Mouse (Mus musculus) natural killer cell, adult 2 months (primary cell): ENCODE data around the gene Olfr1189.
"Not testable (repeated sequence)": the region's sequence is repeated elsewhere in the genome, so short reads cannot be mapped to it uniquely, and the experiment has no call there.

Experiments used
- DNase-seq, 2 experiments: peaks; one replicate each; pipeline ENCODE4 v3.0.0; 2022; ENCODE audit warnings: low spot score in 2 of 2

Olfr1189 gene

GRCm38 (mm10) chr2:88586154-88586553 lies at the start of gene Olfr1189:
Gene Olfr1189 (plus strand): TSS chr2:88586454.
- DNase-seq: no peak

DNA sequence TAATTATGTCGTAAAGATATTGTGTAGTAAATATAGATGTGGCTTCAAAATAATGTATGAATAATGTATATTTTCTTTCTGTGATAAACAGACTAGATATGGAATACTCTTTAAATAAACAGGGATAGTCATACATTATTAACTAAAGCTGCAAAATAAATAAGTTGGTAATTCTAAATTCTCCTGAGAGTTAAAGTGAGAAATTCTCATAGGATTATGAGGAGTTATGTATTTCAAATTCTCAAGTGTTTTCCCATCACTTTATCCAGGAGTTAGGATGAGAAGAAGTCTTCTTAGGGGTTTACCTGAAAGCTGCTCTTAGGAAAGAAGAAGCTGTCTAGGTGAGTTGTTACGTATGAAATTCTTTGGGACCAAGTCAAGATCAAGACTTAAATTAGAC lies 29.6 kb upstream of the Olfr1189 start, which contains the start of gene Olfr1188:
Olfr1188 (plus strand) TSS at position 301 of the 400 bp plus-strand sequence.
- no peak for DNase-seq

DNA sequence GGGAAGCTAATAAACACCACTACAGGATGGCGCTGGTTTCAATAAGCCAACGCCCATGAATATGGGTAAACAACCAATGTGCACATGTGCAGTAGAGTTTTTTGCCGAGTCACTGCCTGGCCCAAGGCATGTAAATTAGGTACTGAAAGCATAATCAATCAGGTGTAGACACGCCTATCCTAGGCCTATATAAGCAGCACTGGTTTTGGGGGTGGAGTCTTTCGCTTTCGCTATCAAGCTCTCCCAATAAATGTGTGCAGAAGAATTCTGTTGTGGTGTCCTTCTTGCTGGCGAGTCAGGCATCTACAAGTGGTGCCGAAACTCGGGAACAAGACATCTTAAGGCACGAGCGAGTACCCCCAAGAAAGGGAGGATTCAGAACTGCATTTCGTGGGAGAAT lies 13.6 kb upstream of the Olfr1189 start:
- DNase-seq: not testable (repeated sequence)

GRCm38 (mm10) chr2:88640242-88640641 lies 54.0 kb downstream of the Olfr1189 start, which contains the start of gene Olfr1191-ps1:
Gene Olfr1191-ps1 (plus strand): TSS chr2:88640542.
- not testable (repeated sequence) for DNase-seq
